Comparison of ENCODE assay signal across 10 mouse cellular contexts in the genomic region with DNA sequence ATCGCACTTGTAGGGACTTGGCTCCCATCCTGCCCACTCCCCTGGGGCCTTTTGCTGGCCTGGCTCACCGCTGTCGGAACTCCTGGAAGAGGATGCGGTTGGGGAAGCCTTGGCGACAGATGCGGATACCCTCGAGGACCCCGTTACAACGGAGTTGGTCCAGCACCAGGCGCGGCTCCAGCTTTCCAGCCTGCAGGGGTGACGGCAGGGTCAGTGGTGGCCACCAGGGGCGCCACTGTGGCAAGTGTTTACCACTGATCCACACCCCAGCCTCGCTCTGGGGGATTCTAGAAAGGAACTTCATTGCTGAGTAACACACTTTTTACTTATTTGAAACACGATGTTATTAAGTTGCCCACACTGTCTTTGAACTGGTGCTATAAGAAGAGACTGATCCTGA. TPM values are rescaled to one million over a fixed set of nuclear protein-coding genes. Genes with fewer than 3 reads are reported as not detected.
A peak's percentile ranks its signal among the peaks of the same experiment; 100 is the strongest.
DNase-seq lines count a peak whose midpoint lies in the region; ATAC-seq and TF ChIP-seq lines count a peak whose summit lies in the region.
"Had no signal": no experiment of that assay in that cellular context is flagged by ENCODE, and none has a peak within 500 bp of the region (broad histone marks: within the 10 kb centered on the region; RNA-seq: fewer than 3 reads in every experiment).

No protein-coding gene starts in this region.

- TF ChIP-seq POLR2A in spleen, adult 2 months (IDR thresholded peaks at IDR 0.05; ENCODE audit: low read depth, low read length), result no peak

- peak; percentile 49 for TF ChIP-seq CTCF in kidney, postnatal 0 days (IDR thresholded peaks at IDR 0.05; ENCODE audit: low read depth)
- peak; percentile 34; the same call in 1 of the 2 replicates for TF ChIP-seq CTCF in spleen, adult 2 months (IDR thresholded peaks at IDR 0.05; ENCODE audit: extremely low read depth, insufficient read depth, insufficient read length, insufficient replicate concordance)

- H3K27me3 ChIP-seq in kidney, postnatal 0 days (ENCODE audit: insufficient read depth, low read length), result no peaks in the 10 kb centered on the region
- H3K27me3 ChIP-seq in spleen, adult 2 months (ENCODE audit: control insufficient read depth, insufficient read depth, low read length), result 0 out of 2 replicates have a peak, but pooled peaks cover 3% of the 10 kb centered on the region

- H3K9me3 ChIP-seq in kidney, postnatal 0 days (replicated peaks; ENCODE audit: low read length), result no peaks in the 10 kb centered on the region

- H3K9ac ChIP-seq in kidney, postnatal 0 days (ENCODE audit: low read depth, low read length), result no peak overlapping the region

- ATAC-seq in kidney, postnatal 0 days (replicated peaks; ENCODE audit: low FRiP score, low read depth), result no peak

- no peaks in the 10 kb centered on the region for H3K36me3 ChIP-seq in kidney, postnatal 0 days (ENCODE audit: insufficient read depth, low read length)
- H3K36me3 ChIP-seq in spleen, adult 2 months (ENCODE audit: control insufficient read depth, insufficient read depth, low read length), result no peaks in the 10 kb centered on the region

- peak; percentile 15 for DNase-seq in adrenal gland, postnatal 25 days
- no peak for DNase-seq in adrenal gland, adult 2 months
- DNase-seq in kidney, postnatal 0 days (ENCODE audit: low spot score), result no peak
- DNase-seq in kidney, adult 8-10 months, result no peak
- DNase-seq in spleen, adult 2 months (ENCODE audit: low read depth in 1 of 2, low spot score in 2 of 2), result peak in 1 of 2 experiments; percentile 17
- no peak for DNase-seq in spleen, adult 12 weeks (ENCODE audit: low spot score)
- peak; percentile 45 for DNase-seq in retina, postnatal 1 day
- no peak for DNase-seq in left cerebral cortex, adult 11 months (ENCODE audit: low spot score)
- DNase-seq: layer of hippocampus, postnatal 36 days had no signal

- H3K4me1 ChIP-seq in kidney, postnatal 0 days (replicated peaks; ENCODE audit: insufficient read depth, low read length), result no peaks in the 10 kb centered on the region
- H3K4me1 ChIP-seq in spleen, adult 2 months (ENCODE audit: control insufficient read depth, insufficient read depth, insufficient read length), result no peaks in the 10 kb centered on the region

- WGBS in kidney, postnatal 0 days, result 24% methylated on average over 15 of the region's 15 CpGs
- WGBS in spleen, adult 2 months, result 21% methylated on average over 15 of the region's 15 CpGs

- H3K4me3 ChIP-seq in kidney, postnatal 0 days (replicated peaks; ENCODE audit: low read depth, low read length), result no peak overlapping the region
- H3K4me3 ChIP-seq in spleen, adult 2 months (ENCODE audit: extremely low read depth, insufficient read depth, insufficient read length), result no peak overlapping the region

- H3K4me2 ChIP-seq in kidney, postnatal 0 days (ENCODE audit: low read length), result no peak overlapping the region

- no peak overlapping the region for H3K27ac ChIP-seq in kidney, postnatal 0 days
- no peak overlapping the region for H3K27ac ChIP-seq in spleen, adult 2 months (ENCODE audit: insufficient read depth, low read length)

RNA-seq across cellular contexts. Expression of a gene that starts 37.2 kb away (rescaled TPM):
- total RNA-seq in adrenal gland, postnatal 25 days (2021), result 2.8 and 4.3 TPM in 2 replicates
- 1 to 10 TPM; 3.2 to 5.6 TPM for total RNA-seq in adrenal gland, adult 2 months (2021)
- 1.2 and 1.7 TPM in 2 replicates for polyA plus RNA-seq in adrenal gland, adult 2 months (2012; rRNA removed)
- 2.5 and 3.6 TPM in 2 replicates for polyA plus RNA-seq in kidney, postnatal 0 days (2015; fragmentation: Nextera tagmentation; extraction: Ambion mirVana)
- 0.09 and 0.63 TPM in 2 replicates for polyA plus RNA-seq in spleen, adult 2 months (2012; rRNA removed)

RNA-seq across cellular contexts. Expression of a gene that starts 42.9 kb away (rescaled TPM):
- total RNA-seq in adrenal gland, postnatal 25 days (2021), result 5.9 and 6.0 TPM in 2 replicates
- total RNA-seq in adrenal gland, adult 2 months (2021), result 1 to 10 TPM; 4.4 to 4.8 TPM
- 7.2 and 8.8 TPM in 2 replicates for polyA plus RNA-seq in adrenal gland, adult 2 months (2012; rRNA removed)
- polyA plus RNA-seq in kidney, postnatal 0 days (2015; fragmentation: Nextera tagmentation; extraction: Ambion mirVana), result 0.26 and 0.30 TPM in 2 replicates
- 3.5 and 4.2 TPM in 2 replicates for polyA plus RNA-seq in spleen, adult 2 months (2012; rRNA removed)
- total RNA-seq: hematopoietic stem cell, adult 5-6 weeks had no signal

Comparison
In these comparisons a context has a peak if more than half of its experiments do, and no peak if none do; other contexts are left out.
1. DNase-seq: peak in adrenal gland, postnatal 25 days (single experiment) and retina, postnatal 1 day (single experiment); none in adrenal gland, adult 2 months (single experiment), kidney, postnatal 0 days (single experiment), kidney, adult 8-10 months (0 of 2), spleen, adult 12 weeks (single experiment) and left cerebral cortex, adult 11 months (single experiment).